Mouse (Mus musculus): Measurements from ENCODE around the gene Cog5.

- TF ChIP-seq CTCF (IDR thresholded peaks at IDR 0.05; ENCODE audit: extremely low read depth, insufficient read length, insufficient replicate concordance, low read depth, low read length) (no peak), POLR2A (IDR thresholded peaks at IDR 0.05; ENCODE audit: low read depth, low read length) (no peak)
Measured at GRCm38 (mm10) chr12:31896295-31896694, 241.6 kb downstream of the Cog5 start.

Measured in small intestine, adult 2 months (tissue).